Mouse (Mus musculus): ENCODE measurements around the gene Anapc11. TPM values are rescaled to one million over a fixed set of nuclear protein-coding genes. Genes with fewer than 3 reads are reported as not detected.

The Anapc11 gene
- polyA plus RNA-seq, 2 experiments from 2014 or later = 112 to 117 TPM

GRCm38 (mm10) chr11:120606764-120607163, 8.5 kb downstream of the Anapc11 start:
- no peak for ATAC-seq

- ATAC-seq = no peak
Measured at GRCm38 (mm10) chr11:120608241-120609034, 10.2 kb downstream of the Anapc11 start, which contains the start of gene Npb. TSS of gene Npb (plus strand) at chr11:120608477.

GRCm38 (mm10) chr11:120609250-120609649, 11.0 kb downstream of the Anapc11 start:
- ATAC-seq = no peak

GRCm38 (mm10) chr11:120610477-120611046, 12.3 kb downstream of the Anapc11 start:
- no peak for ATAC-seq

- ATAC-seq = peak; percentile 51
Measured at GRCm38 (mm10) chr11:120612763-120613162, 14.5 kb downstream of the Anapc11 start.

- no peak for ATAC-seq
Measured at GRCm38 (mm10) chr11:120613481-120613972, 15.3 kb downstream of the Anapc11 start.

- no peak for ATAC-seq
Measured at GRCm38 (mm10) chr11:120613976-120614375, 15.8 kb downstream of the Anapc11 start.

- no peak for ATAC-seq
Measured at GRCm38 (mm10) chr11:120615167-120615566, 16.9 kb downstream of the Anapc11 start.

- ATAC-seq = no peak
Measured at GRCm38 (mm10) chr11:120615606-120616203, 17.5 kb downstream of the Anapc11 start.

- no peak for ATAC-seq
Measured at GRCm38 (mm10) chr11:120616617-120617294, 18.5 kb downstream of the Anapc11 start.

- peak; percentile 90 for ATAC-seq
Measured at GRCm38 (mm10) chr11:120617519-120618112, 19.4 kb downstream of the Anapc11 start, which contains the start of gene Pcyt2. TSS of gene Pcyt2 (minus strand) at chr11:120617936.

- ATAC-seq = no peak
Measured at GRCm38 (mm10) chr11:120618619-120619535, 20.7 kb downstream of the Anapc11 start.

GRCm38 (mm10) chr11:120620195-120620594, 22.0 kb downstream of the Anapc11 start:
- ATAC-seq = no peak

- ATAC-seq = no peak
Measured at GRCm38 (mm10) chr11:120622805-120623204, 24.6 kb downstream of the Anapc11 start.

GRCm38 (mm10) chr11:120623961-120624679, 25.9 kb downstream of the Anapc11 start:
- ATAC-seq = peak; percentile 44

- peak; percentile 49 for ATAC-seq
Measured at GRCm38 (mm10) chr11:120624680-120625111, 26.5 kb downstream of the Anapc11 start.

- ATAC-seq = no peak
Measured at GRCm38 (mm10) chr11:120625152-120625775, 27.0 kb downstream of the Anapc11 start, which contains the start of gene Sirt7. TSS of gene Sirt7 (minus strand) at chr11:120625240.

- ATAC-seq = no peak
Measured at GRCm38 (mm10) chr11:120626785-120627467, 28.7 kb downstream of the Anapc11 start.
